Mouse (Mus musculus): ENCODE measurements at regions not wholly inside any gene's neighbourhood (a gene's known extent, or its start where the extent isn't known, plus 50 kb on each side); places are given as distances from the start of the nearest gene placed in this dataset.

DNA sequence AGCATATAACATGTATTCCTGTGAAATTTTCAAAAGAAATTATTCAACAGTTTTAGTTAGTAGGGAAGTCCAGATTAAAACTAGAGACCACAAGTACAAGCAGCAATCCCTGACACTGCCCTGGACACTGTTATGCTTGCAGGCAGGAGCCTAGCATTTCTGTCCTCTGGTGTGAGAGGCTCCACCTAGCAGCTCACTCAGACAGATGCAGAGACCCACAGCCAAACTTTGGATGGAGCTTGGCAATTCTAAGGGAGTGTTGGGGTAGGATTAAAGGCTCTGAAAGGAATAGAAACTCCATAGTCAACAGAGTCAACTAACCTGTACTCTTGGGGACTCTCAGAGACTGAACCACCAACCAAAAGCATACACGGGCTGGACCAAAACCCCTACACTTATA, 509.8 kb downstream of the Flrt2 start:
- DNase-seq (ENCODE audit: low spot score): no peak

DNA sequence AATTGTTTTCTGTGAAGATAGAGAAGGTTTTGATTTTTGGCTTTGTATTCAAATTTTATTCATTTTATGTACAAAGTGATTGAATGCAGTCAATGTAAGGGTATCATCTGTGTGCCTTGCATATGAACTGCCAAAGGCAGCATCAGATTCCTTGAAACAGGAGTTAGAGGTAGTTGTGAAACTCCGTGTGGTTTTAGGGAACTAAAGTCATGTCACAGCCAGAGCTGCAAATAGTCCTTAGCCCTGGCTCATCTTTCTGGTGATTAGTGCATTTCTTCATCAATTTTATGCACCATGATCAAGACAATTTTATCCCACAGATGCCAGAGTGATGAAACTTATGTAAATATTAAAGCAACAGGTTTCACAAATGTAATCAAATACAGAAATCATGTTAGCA, 534.4 kb downstream of the Flrt2 start:
- no peak for DNase-seq (ENCODE audit: low spot score)

DNA sequence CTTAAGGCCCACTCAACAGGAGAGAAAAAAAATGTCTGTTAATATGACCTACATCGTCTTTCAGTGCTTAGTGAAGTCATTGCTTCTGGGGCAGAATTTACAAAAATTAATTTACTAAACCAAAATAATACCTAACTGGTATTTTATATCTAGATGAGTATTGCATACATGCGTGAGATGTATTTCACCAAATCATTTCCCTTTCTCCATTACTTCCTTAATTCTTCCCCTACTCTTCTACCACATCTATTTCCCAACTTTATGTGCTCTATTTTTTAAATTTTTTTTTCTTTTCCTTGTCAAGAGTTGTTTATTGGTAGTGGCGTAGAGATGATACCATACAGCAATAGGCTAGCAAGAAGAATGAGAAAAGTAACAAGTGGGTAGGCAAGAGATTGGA, 536.7 kb downstream of the Flrt2 start:
- no peak for DNase-seq (ENCODE audit: low spot score)

DNA sequence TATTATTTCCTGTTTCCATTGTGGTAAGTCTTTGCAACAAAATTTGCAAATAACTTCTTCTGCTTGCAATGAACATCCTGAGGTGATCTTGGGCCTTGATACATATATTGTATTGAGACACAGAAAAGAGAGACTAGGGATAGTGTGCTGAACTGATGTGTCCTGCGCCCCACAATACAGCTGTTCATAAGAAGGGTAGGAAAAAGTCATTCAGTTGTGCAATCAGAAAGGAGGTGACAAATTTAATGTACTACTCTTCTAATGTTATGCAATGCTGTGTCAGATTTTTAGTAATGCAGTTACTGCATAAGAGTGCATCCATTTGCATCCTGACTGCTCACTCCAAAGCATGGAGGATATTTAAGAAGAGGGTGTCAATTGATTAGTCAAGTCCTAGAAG, 543.5 kb downstream of the Flrt2 start:
- no peak for DNase-seq (ENCODE audit: low spot score)

DNA sequence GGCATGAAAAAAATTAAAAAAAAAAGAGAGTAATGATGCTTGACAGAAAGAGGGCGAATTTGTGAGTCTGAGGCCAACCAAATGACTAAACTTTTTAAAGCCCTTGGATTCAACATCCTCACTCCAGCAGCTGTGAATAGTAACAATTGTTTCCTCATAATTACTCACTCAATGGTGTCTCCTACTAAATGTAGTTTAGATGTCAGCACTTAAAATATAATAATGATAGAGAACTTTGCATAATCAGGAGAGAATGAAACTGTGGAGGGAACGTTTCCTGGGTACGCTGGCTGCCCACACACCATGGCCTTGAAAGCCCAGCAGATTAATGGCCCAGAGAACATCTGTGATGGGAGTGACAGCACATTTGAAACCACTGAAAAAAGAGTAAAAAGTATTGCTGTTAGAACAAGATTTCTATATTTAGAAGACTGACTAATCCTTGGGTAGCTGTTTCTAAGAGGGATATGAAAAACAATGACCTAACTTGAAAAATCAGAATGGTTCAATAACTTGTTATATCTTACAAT, 544.0 kb downstream of the Flrt2 start:
- DNase-seq (ENCODE audit: low spot score): no peak

DNA sequence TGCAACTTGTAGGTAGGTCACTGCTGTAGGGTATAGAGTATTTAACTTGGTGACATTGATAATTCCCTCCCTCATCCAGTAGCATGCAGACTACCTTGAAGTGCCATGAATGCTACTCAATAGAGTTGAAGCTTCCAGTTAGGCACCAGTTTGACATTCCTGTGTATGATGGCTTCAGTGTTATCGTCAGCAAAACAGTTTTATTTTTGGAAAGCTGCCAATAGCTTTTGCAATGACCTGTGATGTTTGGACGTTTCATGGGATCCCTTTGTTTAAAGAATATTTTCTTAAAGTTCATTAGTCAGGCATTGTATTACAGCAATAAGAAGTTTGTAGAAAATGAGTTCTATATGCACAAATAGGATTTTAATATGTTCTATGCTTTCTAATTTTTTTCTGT, 547.6 kb downstream of the Flrt2 start:
- DNase-seq (ENCODE audit: low spot score): no peak

DNA sequence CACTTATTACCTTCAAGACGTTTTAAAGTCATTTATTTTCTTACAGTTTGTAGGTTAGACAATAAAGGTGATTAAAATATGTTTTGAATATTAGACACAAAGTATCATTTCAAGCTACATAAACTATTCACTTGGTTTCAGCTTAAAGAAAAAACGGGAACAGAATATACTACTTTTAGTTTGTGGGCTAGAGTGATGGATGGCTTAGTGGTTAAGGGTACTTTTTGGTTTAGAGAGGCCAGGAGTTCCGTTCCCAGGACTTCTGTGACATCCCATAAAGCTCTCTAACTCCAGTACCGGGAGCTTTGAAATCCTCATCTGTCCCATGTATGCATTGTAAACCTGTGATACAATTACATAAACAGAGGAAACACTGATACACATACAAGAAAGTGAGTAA, 570.0 kb downstream of the Flrt2 start:
- DNase-seq (ENCODE audit: low spot score): no peak

DNA sequence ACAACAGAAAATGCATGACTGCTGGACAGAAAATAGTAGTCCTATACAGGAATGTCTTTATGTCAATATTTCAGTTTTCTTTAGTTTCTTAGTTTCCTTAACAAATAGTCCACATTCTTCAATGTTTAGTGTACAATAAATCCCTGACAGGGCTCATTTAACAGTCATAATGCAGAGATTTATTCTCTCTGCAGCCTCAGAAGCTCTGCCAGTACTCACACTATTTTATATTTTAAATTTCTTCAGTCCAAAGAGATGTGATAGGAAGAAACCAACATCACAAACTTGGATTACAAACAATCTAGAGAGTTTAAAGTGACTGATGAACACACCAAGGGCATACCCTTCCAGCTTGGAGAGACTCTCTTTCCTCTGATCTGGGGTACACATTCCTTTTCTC, 583.9 kb downstream of the Flrt2 start:
- no peak for DNase-seq (ENCODE audit: low spot score)

DNA sequence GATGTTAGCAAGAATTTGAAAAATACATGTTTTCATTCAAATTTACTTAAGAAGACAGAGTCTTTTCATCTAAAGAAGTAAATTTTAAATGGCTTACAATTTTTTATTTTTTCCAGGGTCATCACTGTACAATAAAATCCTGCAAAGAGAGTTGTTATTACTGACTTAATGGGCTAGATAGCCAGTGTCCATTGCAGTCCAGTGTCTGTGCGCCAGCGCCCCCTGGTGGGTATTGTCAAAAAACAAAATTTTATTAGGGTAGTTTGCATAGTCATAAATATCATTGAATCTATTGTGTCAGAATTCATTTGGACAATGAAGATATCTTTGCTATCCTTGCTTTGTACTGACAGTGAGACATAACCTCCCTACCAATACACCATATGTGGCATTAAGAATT, 619.1 kb downstream of the Flrt2 start:
- peak; percentile 19 for DNase-seq (ENCODE audit: low spot score)

DNA sequence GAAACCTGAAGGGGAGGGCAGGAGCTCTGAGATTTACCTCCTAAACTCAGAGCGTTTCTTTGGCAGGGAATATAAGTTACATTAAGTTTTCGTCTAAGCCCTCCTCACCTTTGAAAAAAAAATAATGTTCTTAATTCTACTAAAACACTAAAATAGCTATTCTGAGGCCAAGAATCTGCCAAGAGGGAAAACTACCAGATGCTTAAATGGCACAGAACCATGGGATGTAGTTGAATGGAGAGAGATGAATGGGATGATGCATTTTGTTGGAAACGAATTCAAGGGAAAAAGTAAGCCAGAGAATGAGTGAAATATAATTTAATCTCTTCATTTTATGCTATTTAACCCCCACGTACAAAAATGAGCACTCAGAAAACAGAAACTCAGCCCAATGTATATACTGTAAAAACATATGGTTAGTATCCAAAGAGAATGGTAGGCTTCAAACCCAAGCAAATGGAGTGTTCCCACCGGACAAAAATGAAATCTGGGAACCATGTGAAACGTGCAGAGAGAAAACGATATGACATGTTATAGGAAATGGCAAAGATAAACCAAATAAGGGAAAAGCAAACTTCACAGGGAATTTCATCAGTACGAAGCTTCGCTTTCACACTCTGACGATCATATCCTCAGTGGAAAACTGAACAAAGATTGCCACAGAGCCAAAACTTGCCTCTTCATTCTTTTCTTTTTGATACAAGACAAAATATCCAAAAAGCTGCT, 631.2 kb downstream of the Flrt2 start:
- no peak for DNase-seq (ENCODE audit: low spot score)

DNA sequence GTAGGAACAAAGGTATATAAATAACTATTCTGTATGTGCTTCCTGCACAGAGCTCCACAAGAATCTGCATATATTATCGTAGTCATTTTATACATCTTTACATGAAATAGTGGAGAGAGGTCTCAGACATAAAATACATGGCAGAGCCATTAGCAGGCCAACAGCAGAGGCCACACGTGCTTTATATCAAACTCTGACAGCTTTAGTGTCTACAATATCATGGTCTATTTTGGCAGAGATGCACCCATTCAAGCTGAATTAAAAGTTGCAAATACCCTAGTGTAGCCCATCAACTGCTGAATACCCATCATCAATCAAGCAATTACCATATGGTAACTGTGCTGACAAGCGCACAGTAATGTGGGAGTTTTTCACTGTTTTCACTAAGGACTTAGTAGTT, 659.1 kb downstream of the Flrt2 start:
- DNase-seq (ENCODE audit: low spot score): no peak

DNA sequence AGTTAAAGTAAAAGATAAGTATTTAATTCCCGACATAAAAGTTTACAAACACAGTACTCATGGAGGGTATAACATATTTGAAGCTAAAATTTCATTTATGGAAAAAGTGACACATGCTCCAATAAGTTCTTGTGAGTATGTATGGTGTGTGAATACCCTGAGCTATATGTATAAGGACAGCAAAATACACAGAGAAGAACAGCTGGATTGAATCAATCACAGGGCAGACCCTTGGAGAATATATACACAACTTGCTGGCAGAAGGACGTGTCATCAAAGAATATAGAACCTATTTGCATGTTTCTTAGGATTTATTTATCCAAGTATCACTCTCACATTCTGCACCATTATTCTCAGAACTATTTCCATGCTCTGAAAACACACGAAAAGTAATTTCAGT, 686.9 kb downstream of the Flrt2 start:
- no peak for DNase-seq (ENCODE audit: low spot score)

DNA sequence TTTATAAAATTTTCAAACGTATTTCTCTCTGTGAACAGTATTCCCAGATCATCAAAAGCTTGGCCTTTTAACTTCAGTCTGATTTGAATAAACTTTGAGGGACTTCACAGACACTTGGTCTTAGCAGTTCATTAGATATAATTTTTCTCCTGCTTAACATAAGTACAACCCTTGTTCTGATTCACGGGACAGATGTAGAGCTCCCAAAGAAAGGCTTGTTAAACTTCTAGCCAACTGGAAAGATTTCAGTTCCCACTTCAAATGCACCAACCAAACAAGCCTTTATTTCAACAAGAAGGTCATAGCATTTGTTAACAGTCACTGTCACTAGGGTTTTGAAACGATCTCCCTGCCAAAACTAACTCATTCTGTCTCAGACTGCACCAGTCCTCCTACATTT, 727.1 kb downstream of the Flrt2 start:
- no peak for DNase-seq (ENCODE audit: low spot score)

DNA sequence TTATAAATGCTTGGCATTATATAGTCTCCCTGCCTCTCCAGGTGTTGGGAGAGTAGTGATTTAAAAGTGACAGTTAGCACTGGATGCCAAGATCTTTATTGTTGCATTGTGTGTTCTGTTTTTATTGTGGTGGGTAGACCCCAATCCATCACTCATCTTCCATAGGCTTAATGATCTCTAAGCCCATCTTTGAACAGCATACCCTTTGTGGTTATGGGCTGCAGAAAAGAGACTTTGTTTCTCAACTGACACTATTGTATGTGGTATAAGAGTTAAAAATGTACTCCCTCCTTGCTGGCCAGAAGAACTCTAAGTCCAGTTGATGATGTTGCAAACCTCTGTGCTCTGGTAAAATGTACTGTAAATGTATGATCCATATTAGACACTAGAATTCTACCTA, 727.5 kb downstream of the Flrt2 start:
- no peak for DNase-seq (ENCODE audit: low spot score)

DNA sequence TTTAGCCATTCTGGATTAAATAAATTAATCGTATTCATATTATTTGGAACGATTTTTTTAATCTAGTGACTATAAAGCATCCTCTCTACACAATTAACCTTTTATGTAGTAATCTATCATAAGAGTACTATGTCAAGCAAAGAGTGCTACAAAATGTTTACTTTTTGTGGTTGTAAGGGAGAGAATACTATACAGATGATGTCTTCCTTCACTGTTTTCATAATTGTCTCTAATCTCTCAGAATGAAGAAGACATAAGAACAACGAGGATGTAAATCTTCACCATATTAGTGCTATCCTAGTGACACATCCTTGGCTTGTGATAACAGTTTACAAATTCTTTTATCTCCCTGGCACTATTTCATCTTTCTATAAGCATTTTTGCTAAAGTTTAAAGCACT, 735.6 kb downstream of the Flrt2 start:
- no peak for DNase-seq (ENCODE audit: low spot score)

DNA sequence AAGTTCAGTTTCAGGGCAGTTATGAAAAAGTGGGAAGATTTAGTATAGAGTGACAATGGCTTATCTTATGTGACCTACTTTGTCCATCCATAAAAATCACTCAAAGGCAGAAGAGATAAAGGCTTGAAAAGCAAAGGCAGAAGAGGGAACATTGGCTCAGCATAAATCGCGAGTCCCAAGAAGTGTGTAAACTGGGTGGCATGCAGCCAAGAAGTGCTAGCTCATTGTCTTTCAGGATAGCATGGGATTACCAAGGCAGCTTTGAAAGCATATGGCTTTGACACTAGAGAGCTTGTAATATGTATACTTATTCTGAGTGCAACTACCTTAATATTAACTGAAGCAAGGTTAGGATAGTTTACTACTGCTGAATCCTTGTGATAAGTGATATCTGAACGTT, 750.5 kb downstream of the Flrt2 start:
- no peak for DNase-seq (ENCODE audit: low spot score)

DNA sequence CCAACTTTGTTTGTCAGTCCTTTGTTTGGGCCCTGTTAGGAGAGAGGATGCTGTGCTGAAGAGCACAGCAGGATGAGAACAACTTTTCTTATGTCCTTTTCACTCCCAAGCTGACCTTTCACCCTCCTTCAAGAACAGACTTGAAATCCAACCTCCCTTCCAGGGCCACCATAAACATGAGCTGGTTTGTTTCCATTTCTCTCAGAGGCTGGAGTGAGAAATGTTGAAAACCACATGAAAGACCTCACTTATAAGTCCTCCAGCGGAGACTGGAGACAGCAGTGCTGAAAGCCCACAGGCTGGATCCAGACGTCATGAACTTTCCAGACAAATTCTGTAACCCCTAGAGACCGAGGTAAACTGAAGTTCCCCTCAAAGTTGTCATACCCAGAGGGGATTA, 761.3 kb downstream of the Flrt2 start:
- no peak for DNase-seq (ENCODE audit: low spot score)

DNA sequence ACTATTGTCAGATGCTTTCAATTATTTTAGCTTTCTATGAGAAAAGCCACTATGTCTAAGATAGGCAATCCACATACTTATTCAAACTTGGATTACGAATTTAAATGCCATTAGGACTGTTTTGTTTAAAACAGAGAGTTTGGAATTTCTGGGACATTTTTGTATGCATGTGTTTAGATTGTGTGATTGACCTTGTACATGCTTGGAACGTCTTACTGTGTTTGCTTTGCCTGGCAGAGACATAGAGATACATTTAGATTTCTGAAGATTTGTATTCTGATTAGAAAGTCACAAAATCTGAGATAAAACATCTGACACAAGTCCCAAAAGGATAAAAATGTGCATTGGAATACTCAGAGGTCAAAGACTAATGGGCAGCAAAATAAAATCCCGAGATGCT, 784.3 kb downstream of the Flrt2 start:
- no peak for DNase-seq (ENCODE audit: low spot score)

DNA sequence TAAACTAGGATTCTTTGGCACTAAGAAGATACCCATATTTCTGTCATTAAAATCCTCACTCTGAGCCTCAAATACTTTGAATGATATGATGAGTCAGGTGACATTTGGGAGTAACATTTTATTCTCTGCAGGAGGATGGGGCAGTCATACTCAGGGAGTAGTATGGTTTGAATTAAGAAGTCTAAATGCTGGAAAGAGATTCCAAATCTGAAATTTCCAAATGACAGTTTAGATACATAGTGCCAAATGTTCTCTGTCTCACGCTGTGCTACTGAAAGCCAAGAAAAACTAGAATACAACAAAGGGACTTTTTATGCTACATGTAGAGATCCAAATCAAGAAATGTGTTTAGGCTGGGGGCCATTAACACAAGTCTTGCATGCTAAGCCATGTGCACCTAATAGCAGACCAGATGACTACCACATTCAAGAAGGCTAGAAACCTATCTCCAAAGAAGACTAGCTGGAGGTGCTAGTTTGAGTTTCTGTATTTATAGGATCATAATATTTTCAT, 796.5 kb downstream of the Flrt2 start:
- DNase-seq (ENCODE audit: low spot score): no peak

DNA sequence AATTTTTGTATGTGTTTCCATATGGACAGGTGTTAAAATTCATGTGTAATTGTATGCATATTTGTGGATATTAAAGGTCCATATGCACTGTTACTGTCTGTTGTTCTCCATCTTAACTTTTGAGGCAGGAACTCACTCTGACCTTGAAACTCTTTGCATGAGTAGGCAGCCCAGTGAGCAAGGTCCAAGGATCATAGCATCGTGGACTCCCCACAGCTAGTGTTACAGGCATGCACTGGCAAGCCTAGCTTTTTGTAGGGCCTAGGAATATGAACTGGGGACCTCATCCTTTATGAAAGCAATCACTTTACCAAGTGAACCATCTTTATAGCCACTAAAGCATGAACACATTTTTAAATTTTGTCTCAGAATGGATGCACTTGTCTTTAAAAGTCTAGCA, 817.6 kb downstream of the Flrt2 start:
- DNase-seq (ENCODE audit: low spot score): no peak

DNA sequence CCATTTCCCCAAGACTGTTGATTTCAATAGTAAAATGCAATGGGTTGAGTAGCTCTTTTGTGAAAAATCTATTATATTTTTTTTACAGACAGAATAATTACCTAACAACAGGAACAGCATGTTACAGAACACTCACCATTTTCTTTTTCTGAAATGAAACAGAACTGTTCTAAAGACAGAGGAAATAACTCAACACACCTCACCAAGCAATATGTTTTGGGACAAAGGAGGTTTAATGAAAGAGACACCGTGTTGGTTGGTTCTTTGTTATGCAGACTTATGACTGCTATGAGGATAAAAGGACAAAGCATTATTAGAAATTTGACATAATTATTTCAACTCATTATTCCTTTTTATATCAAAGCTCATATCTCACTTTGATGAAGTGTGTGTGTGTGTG, 866.8 kb downstream of the Flrt2 start:
- no peak for DNase-seq (ENCODE audit: low spot score)

DNA sequence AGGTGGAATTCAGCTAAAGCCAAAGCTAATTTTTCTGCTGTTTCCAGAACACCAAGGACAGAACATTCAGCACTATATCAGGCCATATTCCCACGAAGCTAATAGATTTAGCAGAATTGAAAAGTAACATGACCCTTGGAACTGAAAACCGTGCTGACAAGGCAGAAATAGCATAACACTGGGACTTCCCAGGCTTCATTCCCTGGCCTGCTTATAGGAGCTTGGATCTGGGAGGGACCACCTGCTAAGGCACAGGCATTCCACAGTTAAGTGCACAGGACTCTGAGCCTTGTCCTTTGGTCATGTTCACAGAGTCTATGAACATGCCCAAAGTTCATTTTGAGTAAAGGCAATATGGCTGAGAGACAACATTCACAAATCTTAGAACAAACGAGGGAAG, 902.8 kb downstream of the Flrt2 start:
- no peak for DNase-seq (ENCODE audit: low spot score)

DNA sequence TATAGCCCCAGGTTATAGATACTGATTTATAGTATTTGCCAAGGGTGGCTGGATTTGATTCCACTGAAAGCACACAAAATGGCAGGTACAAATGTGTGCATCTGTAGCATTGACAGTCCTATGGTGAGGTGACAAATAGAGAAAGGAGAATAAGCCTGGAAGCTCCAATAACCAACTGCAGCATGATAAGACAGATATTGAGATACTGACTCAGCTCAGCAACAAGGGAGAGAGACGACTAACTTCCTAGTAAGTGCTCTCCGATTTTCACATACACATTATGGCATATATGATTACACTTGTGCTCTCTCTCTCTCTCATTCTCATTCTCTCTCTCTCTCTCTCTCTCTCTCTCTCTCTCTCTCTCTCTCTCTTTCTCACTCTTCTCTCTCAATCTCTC, 923.1 kb downstream of the Flrt2 start:
- no peak for DNase-seq (ENCODE audit: low spot score)

DNA sequence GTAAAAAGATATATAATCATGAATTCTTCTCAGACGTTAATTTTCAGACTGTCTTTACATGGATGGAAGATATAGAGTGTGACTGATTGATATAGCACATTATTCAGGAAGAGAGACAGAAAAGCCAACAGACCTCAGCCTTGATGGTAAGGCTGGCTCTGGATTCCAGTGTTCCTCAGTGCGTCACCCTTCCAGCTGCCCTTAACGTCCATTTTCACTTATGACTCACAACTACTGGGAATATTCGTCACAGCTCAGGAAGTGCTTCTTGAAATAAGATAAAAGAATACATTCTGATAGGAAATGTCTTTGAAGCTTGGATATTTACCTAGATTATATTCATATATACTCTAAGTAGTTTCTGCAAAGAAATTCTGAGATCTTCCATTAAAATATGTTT, 923.8 kb downstream of the Flrt2 start:
- DNase-seq (ENCODE audit: low spot score): no peak
